Mouse (Mus musculus) stomach, embryonic 16.5 days (tissue): ENCODE measurements around the gene Cacnb4. TPM values are rescaled to one million over a fixed set of nuclear protein-coding genes. Genes with fewer than 3 reads are reported as not detected.

ENCODE experiments used
- ATAC-seq: fragments of 200-750 bp; cut with Nextera tagmentation; 2 replicates; pipeline ENCODE4 v1.8.0; 2017; ENCODE audit warnings: moderate number of reproducible peaks, moderate TSS enrichment; ENCODE audit not compliant: insufficient read depth, low FRiP score
- H3K27ac ChIP-seq: fragments of 300-500 bp; sonication (generic); 2 replicates; pipeline ENCODE4 v1.5.1; 2014; ENCODE audit warnings: low read length
- H3K27me3 ChIP-seq: fragments of 300-500 bp; sonication (generic); 2 replicates; pipeline ENCODE4 v1.6.1; 2014; ENCODE audit warnings: low read length, control low read depth, mixed read lengths; ENCODE audit not compliant: control insufficient read depth, insufficient read depth
- H3K36me3 ChIP-seq: fragments of 300-500 bp; sonication (generic); 2 replicates; pipeline ENCODE4 v1.6.1; 2014; ENCODE audit warnings: low read length; ENCODE audit not compliant: control insufficient read depth, insufficient read depth
- H3K4me1 ChIP-seq: fragments of 300-500 bp; sonication (generic); 2 replicates; pipeline ENCODE4 v1.6.1; 2014; ENCODE audit warnings: low read length, control low read depth, mixed read lengths; ENCODE audit not compliant: control insufficient read depth, insufficient read depth
- H3K4me2 ChIP-seq: fragments of 300-500 bp; sonication (generic); 2 replicates; pipeline ENCODE4 v1.6.1; 2014; ENCODE audit warnings: low read depth, low read length, mixed read lengths
- H3K4me3 ChIP-seq: fragments of 300-500 bp; sonication (generic); replicated peaks from 2 replicates; pipeline ENCODE4 v1.5.1; 2014; ENCODE audit warnings: mild to moderate bottlenecking, low read length
- H3K9ac ChIP-seq: fragments of 300-500 bp; sonication (generic); 2 replicates; pipeline ENCODE4 v1.6.1; 2014; ENCODE audit warnings: low read length
- H3K9me3 ChIP-seq: fragments of 300-500 bp; sonication (generic); replicated peaks from 2 replicates; pipeline ENCODE4 v1.6.1; 2016; ENCODE audit warnings: low read length, control low read depth; ENCODE audit not compliant: control insufficient read depth
- WGBS: fragments of 180-500 bp; shearing (Covaris S2); extraction: QIAGEN DNeasy Blood & Tissue Kit; methylation state at CpG from one replicate; pipeline ENCODE4 v1.1.7; 2014; 5-methylcytosine and 5-hydroxymethylcytosine counted together
- polyA plus RNA-seq: library from polyadenylated mRNA; unstranded; fragments of >200 nt; fragmentation: Nextera tagmentation; extraction: Ambion mirVana; gene quantifications from 2 replicates; pipeline ENCODE4 v1.2.1, GENCODE M21; 2015

Cacnb4 gene
- polyA plus RNA-seq, 1 experiment from 2014 or later: 1.1 TPM

DNA sequence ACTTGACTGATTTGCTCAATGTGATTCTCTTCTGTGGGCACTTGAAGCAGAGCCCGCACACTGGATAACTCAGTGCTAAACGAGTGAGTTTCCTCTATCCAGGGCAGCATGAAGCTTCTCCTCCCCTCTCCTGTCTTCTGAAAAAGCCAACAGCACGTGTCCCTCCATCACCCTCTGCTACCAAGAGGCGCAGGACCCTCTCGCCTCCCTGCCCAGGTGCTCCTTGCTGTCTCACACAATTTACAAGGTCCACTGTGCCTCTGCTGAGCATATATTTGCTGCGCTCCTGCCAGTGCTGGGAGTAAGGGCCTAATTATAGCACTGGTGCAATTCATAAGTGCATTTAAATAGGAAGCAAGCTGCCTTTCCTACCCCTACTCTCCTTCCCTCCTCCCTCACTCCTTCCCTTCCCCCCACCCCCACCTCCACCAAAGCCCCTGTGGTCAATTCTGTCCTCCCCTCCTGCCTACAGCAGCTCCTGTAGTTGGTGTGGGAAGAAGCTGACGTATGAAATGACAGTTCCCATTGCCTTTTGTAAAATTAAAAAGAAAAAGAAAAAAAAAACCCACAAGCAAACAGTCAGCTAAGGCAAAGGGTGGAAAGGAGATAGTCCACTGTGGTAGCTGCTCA is 86.2 kb downstream of the Cacnb4 start:
- H3K4me1 ChIP-seq: peaks cover 5% of the 10 kb centered on the region; the same call in 1 of the 2 replicates
- WGBS: 71% methylated on average over 7 of the region's 7 CpGs
- no peak overlapping the region for H3K4me2 ChIP-seq
- ATAC-seq: no peak
- no peaks in the 10 kb centered on the region for H3K36me3 ChIP-seq
- H3K27me3 ChIP-seq: no peaks in the 10 kb centered on the region
- no peaks in the 10 kb centered on the region for H3K9me3 ChIP-seq
- no peak overlapping the region for H3K27ac ChIP-seq
- no peak overlapping the region for H3K9ac ChIP-seq
- H3K4me3 ChIP-seq: no peak overlapping the region

DNA sequence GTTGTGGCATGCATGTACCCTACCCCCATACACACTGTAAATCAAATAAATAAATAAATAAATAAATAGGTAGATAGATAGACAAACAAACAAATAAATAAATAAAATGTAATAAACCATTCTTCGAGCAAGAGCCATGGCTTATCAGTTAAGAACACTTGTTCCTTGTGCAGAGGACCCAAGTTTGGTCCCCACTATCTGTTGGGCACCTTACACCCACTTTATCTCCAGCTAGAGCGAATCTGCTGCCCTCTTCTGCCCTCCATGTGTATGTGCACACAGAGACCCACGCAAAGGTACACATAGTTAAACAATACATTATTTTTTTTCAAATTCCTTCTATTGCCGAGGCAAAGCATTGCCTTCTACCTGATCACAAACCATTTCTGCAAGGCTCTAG is 87.1 kb downstream of the Cacnb4 start:
- ATAC-seq: no peak
- Histone ChIP-seq H3K4me3 (no peak overlapping the region), H3K9me3 (no peaks in the 10 kb centered on the region), H3K4me1 (peaks cover 5% of the 10 kb centered on the region; the same call in 1 of the 2 replicates), H3K36me3 (no peaks in the 10 kb centered on the region), H3K27me3 (no peaks in the 10 kb centered on the region), H3K27ac (no peak overlapping the region), H3K4me2 (no peak overlapping the region), H3K9ac (no peak overlapping the region)
- 84% methylated on average over 4 of the region's 4 CpGs for WGBS

DNA sequence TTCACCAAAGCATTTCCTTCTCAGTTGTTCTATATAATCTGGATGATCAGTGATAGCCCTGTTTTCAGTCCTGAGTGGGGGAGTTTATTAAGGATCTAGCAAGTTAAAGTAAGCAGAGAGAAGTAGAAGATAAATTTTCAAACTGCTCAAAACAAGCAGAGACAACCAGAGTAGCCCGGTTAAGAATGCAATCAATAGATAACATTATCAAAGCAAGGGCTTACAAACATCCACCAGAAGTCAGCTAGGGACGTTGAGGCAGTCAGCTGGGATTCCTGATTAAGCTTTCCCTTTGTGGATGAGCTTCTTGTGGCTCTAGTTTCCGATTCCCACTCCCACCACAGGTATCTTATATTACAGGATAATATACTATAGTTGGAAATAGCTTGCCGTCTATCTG is 91.2 kb downstream of the Cacnb4 start:
- no peak overlapping the region for H3K9ac ChIP-seq
- H3K4me2 ChIP-seq: no peak overlapping the region
- no peaks in the 10 kb centered on the region for H3K27me3 ChIP-seq
- no peak overlapping the region for H3K4me3 ChIP-seq
- H3K4me1 ChIP-seq: peaks cover 2% of the 10 kb centered on the region; the same call in 1 of the 2 replicates
- H3K36me3 ChIP-seq: no peaks in the 10 kb centered on the region
- H3K27ac ChIP-seq: no peak overlapping the region
- WGBS: 62% methylated on average over 4 of the region's 4 CpGs
- H3K9me3 ChIP-seq: no peaks in the 10 kb centered on the region
- ATAC-seq: no peak

DNA sequence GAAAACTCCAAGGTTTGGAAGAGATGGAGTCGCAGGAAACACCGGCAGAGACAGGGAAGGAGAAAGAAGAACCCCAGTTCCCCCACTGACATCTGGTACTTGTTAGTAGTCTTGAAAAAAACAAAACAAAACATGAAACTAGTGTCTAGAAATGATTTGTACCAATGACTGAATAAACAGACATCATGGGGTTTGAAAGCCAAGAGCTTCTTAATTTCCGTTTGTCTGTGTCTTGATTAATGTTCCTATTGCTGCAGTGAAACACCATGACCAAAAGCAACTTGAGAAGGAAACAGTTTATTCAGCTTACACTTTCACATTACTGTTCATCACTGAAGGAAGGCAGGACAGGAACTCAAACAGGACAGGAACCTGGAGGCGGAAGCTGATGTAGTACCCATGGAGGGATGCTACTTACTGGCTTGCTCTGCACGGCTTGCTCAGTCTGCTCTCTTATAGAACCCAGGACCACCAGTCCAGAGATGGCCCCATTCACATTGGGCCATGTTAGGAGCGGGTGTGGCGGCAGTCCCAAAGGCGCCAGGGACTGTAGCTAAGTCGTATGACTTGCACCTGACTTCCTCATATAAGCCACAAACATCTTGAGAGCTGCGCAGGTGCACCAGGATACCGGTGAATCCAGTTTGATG is 95.4 kb downstream of the Cacnb4 start:
- no peak overlapping the region for H3K27ac ChIP-seq
- H3K4me1 ChIP-seq: peaks cover 10% of the 10 kb centered on the region; the same call in 1 of the 2 replicates
- H3K36me3 ChIP-seq: no peaks in the 10 kb centered on the region
- WGBS: 84% methylated on average over 11 of the region's 11 CpGs
- no peaks in the 10 kb centered on the region for H3K9me3 ChIP-seq
- H3K4me3 ChIP-seq: no peak overlapping the region
- no peak overlapping the region for H3K9ac ChIP-seq
- no peak overlapping the region for H3K4me2 ChIP-seq
- no peaks in the 10 kb centered on the region for H3K27me3 ChIP-seq
- no peak for ATAC-seq

DNA sequence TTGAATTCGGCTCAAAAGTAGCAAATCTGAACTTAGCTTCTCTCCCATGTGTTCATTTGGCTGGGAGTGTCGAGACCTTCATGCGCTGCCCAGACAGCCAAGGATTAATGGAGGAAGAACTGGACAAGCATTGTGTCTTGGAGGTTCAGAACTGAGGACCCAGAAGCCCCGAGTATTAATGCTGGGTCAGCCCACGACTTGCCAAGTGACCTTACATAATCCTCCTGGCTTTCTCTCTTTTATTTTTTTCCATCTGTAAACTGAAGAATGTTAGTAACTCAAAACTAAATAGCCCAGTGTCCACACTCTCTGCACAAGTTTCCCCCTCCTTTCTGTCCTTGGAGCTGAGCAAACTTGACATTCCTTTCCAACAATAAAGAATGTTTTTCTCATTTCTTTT is 95.9 kb downstream of the Cacnb4 start:
- H3K36me3 ChIP-seq: no peaks in the 10 kb centered on the region
- H3K9me3 ChIP-seq: no peaks in the 10 kb centered on the region
- 37% methylated on average over 5 of the region's 5 CpGs for WGBS
- no peak overlapping the region for H3K9ac ChIP-seq
- no peak overlapping the region for H3K4me2 ChIP-seq
- no peak overlapping the region for H3K4me3 ChIP-seq
- peak overlapping the region; percentile 37; the same call in 1 of the 2 replicates for H3K27ac ChIP-seq
- H3K27me3 ChIP-seq: no peaks in the 10 kb centered on the region
- peaks cover 10% of the 10 kb centered on the region; the same call in 1 of the 2 replicates for H3K4me1 ChIP-seq
- ATAC-seq: peak; percentile 51; the same call in 1 of the 2 replicates

DNA sequence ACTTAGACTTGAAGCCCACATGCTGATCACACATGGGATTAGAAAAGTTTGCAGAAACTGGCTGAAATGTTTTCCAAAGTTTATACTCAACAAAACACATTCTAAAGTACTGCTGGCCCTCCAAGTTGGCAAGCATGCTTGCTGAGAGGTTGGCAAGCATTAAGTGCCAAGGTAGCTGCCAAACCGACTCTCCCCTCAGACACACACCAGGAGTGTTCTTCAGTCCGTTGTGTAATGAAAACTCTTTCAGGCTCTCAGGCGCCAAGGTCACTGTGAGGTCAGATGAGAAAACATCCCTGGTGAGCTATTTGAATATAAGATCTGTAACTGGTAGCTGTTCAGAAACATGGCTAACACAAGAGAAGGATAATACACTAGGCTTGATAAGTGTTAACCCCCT is 97.8 kb downstream of the Cacnb4 start:
- Histone ChIP-seq H3K27me3 (no peaks in the 10 kb centered on the region), H3K9me3 (no peaks in the 10 kb centered on the region), H3K4me2 (no peak overlapping the region), H3K9ac (no peak overlapping the region), H3K4me3 (no peak overlapping the region), H3K4me1 (peaks cover 10% of the 10 kb centered on the region; the same call in 1 of the 2 replicates), H3K36me3 (no peaks in the 10 kb centered on the region), H3K27ac (no peak overlapping the region)
- WGBS: 50% methylated on average over 3 of the region's 3 CpGs
- ATAC-seq: no peak

DNA sequence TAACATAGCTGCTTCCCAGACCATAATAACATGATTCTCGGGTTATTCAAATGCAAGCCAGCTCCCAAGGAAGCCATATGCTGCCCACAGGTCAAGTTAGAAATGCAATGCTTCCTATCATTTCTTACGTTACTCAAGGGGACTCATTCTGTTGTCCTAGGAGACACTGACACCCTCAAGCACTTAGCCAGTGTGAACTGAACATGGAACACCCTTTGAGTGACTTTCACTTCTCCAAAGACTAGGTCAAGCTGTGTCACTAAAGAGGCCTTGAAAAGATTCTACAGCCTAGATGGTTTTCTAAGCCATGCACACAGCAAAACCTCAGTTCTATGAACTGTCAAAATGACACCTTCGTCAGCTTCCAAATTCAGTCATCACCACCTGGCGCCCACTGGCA is 98.9 kb downstream of the Cacnb4 start:
- no peak for ATAC-seq
- no peaks in the 10 kb centered on the region for H3K9me3 ChIP-seq
- no peak overlapping the region for H3K27ac ChIP-seq
- H3K4me2 ChIP-seq: no peak overlapping the region
- no peaks in the 10 kb centered on the region for H3K27me3 ChIP-seq
- no peaks in the 10 kb centered on the region for H3K36me3 ChIP-seq
- no peak overlapping the region for H3K4me3 ChIP-seq
- no peak overlapping the region for H3K9ac ChIP-seq
- 86% methylated on average over 4 of the region's 4 CpGs for WGBS
- peaks cover 10% of the 10 kb centered on the region; the same call in 1 of the 2 replicates for H3K4me1 ChIP-seq

DNA sequence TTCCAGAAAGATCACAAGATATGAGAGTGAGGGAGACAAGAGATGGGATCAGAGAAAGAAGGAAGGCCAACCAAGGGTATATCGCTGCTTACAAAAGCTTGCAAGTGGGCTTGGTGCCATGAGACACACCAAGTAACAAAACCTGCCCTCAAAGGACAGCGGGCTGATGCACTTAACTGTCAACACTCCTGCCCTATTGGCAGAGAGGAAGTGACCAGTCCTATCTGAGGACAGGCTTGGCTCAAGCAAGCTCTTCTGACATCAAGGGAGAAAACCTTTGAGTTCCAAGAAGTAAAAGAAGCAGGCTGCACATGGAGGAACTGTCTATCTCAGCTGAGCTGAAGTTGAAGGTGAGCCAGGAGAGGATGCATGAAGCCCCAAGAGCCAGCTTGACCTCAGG is 100.1 kb downstream of the Cacnb4 start:
- H3K4me1 ChIP-seq: peaks cover 10% of the 10 kb centered on the region; the same call in 1 of the 2 replicates
- no peak overlapping the region for H3K9ac ChIP-seq
- no peak overlapping the region for H3K4me2 ChIP-seq
- no peak for ATAC-seq
- no peaks in the 10 kb centered on the region for H3K9me3 ChIP-seq
- WGBS: 88% methylated on average over 2 of the region's 2 CpGs
- no peak overlapping the region for H3K27ac ChIP-seq
- no peak overlapping the region for H3K4me3 ChIP-seq
- no peaks in the 10 kb centered on the region for H3K36me3 ChIP-seq
- no peaks in the 10 kb centered on the region for H3K27me3 ChIP-seq

DNA sequence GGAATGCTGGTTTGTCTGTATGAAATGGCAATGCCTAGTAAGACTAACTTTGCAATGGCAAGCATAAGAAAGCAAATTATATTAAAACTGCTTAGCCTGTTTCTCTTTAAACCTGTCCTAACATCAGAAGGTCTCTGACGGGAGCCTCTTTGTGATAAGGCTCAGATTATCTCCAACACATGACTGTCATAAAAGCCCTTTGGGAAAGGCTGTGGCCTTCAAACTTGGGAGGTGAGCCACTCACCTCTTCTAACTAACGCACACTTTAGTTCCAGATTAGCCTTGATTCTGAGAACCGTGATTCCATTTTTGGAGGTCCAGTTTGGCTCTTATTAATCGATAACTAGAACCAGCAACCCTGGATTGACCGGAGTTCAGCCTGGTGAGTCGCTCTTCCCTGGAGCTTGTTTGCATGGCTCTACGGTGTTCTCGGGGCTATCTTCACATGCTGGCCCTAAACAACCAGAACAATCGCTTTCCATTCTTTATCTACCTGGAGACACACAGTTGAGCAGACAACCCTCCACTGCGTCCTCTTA is 100.9 kb downstream of the Cacnb4 start:
- H3K4me1 ChIP-seq: peaks cover 10% of the 10 kb centered on the region; the same call in 1 of the 2 replicates
- WGBS: 76% methylated on average over 10 of the region's 10 CpGs
- no peak overlapping the region for H3K9ac ChIP-seq

More for the DNA sequence above, 100.9 kb downstream of the Cacnb4 start:
- H3K9me3 ChIP-seq: no peaks in the 10 kb centered on the region
- no peak for ATAC-seq
- no peak overlapping the region for H3K4me3 ChIP-seq
- no peak overlapping the region for H3K4me2 ChIP-seq
- H3K27me3 ChIP-seq: no peaks in the 10 kb centered on the region
- no peaks in the 10 kb centered on the region for H3K36me3 ChIP-seq
- H3K27ac ChIP-seq: no peak overlapping the region
